Mouse (Mus musculus): ENCODE results near the gene Vmn1r91.
"Not testable (repeated sequence)": the region's sequence is repeated elsewhere in the genome, so short reads cannot be mapped to it uniquely, and the experiment has no call there.

DNA sequence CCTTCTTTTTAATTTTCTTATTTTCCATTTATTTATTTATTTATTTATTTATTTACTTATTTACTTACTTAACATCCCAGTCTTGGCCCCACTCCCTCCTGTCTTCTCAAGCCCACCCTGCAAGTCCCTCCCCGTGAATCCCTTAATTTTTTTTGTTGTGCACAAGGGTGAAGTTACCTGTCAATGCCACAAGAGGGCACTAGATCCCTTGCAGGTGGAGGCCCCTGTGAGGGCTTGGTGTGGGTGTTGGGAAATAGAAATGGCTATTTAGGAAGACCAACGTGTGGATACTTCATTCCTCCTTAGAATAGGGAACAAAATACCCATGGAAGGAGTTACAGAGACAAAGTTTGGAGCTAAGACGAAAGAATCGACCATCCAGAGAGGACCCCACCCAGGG is 35.4 kb upstream of the Vmn1r91 start:
- TF ChIP-seq POLR2A (IDR thresholded peaks at IDR 0.05; ENCODE audit: control insufficient read depth, low read depth, low read length) = not testable (repeated sequence)
- peak; percentile 38; the same call in 1 of the 2 replicates for TF ChIP-seq CTCF (IDR thresholded peaks at IDR 0.05; ENCODE audit: control insufficient read depth, insufficient read depth, insufficient replicate concordance, low read depth, low read length)

Measured in testis, adult 2 months (tissue).